Mouse (Mus musculus) neural tube, embryonic 10.5 days (tissue): ENCODE data around the gene Rxrg.
A peak's percentile ranks its signal among the peaks of the same experiment; 100 is the strongest.

ENCODE experiments used
- DNase-seq: peaks from one replicate; pipeline ENCODE4 v3.0.0-alpha.2; 2017; ENCODE audit warnings: low spot score; ENCODE audit errors: extremely low spot score

Gene Rxrg

GRCm38 (mm10) chr1:167644866-167645537 is 46.8 kb downstream of the Rxrg start:
- DNase-seq, result peak; percentile 91

- no peak for DNase-seq
Measured at GRCm38 (mm10) chr1:167648670-167649069, 50.5 kb downstream of the Rxrg start.

GRCm38 (mm10) chr1:167649122-167649633 is 51.0 kb downstream of the Rxrg start:
- no peak for DNase-seq

GRCm38 (mm10) chr1:167652336-167652735 is 54.2 kb downstream of the Rxrg start:
- DNase-seq, result no peak

GRCm38 (mm10) chr1:167659065-167659464 is 60.9 kb downstream of the Rxrg start:
- DNase-seq, result no peak

- DNase-seq, result peak; percentile 36
Measured at GRCm38 (mm10) chr1:167660521-167661101, 62.4 kb downstream of the Rxrg start.

- peak; percentile 27 for DNase-seq
Measured at GRCm38 (mm10) chr1:167661123-167661522, 62.9 kb downstream of the Rxrg start.

GRCm38 (mm10) chr1:167663136-167663535 is 65.0 kb downstream of the Rxrg start:
- DNase-seq, result no peak

GRCm38 (mm10) chr1:167669796-167670195 is 71.6 kb downstream of the Rxrg start:
- peak; percentile 69 for DNase-seq

- no peak for DNase-seq
Measured at GRCm38 (mm10) chr1:167672433-167672987, 74.3 kb downstream of the Rxrg start.

- DNase-seq, result no peak
Measured at GRCm38 (mm10) chr1:167679061-167679460, 80.9 kb downstream of the Rxrg start.

GRCm38 (mm10) chr1:167688001-167688346 is 89.8 kb downstream of the Rxrg start:
- no peak for DNase-seq

GRCm38 (mm10) chr1:167688347-167689231 is 90.4 kb downstream of the Rxrg start:
- peak; percentile 75 for DNase-seq

- no peak for DNase-seq
Measured at GRCm38 (mm10) chr1:167689232-167689261, 90.9 kb downstream of the Rxrg start, which contains the start of gene Lmx1a. TSS of gene Lmx1a (plus strand) at chr1:167689237.
